Mouse (Mus musculus): ENCODE results near the gene Mrfap1. TPM values are rescaled to one million over a fixed set of nuclear protein-coding genes. Genes with fewer than 3 reads are reported as not detected.
"Not testable (repeated sequence)": the region's sequence is repeated elsewhere in the genome, so short reads cannot be mapped to it uniquely, and the experiment has no call there.

Gene Mrfap1
- polyA plus RNA-seq, 1 experiment = 92.4 TPM

DNA sequence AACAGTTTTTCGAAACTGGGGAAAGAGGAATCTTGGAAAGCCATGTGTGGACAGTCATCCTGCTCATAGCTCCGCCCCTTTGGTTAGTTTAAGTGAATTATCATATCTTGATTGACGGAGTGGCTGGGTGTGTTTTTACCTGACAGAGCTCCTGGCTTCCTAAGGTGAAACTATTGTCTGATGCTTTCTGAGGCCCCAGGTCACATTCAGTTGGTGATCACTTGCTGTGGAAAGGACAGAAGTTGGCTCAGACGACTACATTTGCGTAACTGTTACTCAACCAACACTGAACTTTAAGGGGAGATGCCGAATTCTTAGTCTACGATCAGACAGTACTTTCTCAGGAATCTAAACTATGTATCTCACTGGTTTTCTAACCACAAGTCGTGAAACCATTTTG lies 719 bp upstream of the Mrfap1 start:
- Histone ChIP-seq H3K27ac (ENCODE audit: control insufficient read depth, insufficient read depth, low read length) (no peak overlapping the region), H3K4me1 (replicated peaks; ENCODE audit: control insufficient read depth, insufficient read depth, low read length) (peaks cover 2% of the 10 kb centered on the region; the same call in 1 of the 2 replicates), H3K27me3 (ENCODE audit: control insufficient read depth, insufficient read depth, low read length) (no peaks in the 10 kb centered on the region), H3K4me3 (ENCODE audit: control insufficient read depth, insufficient read depth, low read length) (no peak overlapping the region), H3K36me3 (ENCODE audit: control insufficient read depth, insufficient read depth, low read length) (no peaks in the 10 kb centered on the region)
- no peak for DNase-seq
- TF ChIP-seq CTCF (IDR thresholded peaks at IDR 0.05; ENCODE audit: borderline replicate concordance, control insufficient read depth, extremely low read depth, insufficient read depth, low read length, poor library complexity) (no peak), POLR2A (IDR thresholded peaks at IDR 0.05; ENCODE audit: control insufficient read depth, extremely low read depth, insufficient read depth, low read length, poor library complexity) (no peak)
- 81% methylated on average over 8 of the region's 8 CpGs for WGBS

GRCm38 (mm10) chr5:36795647-36796295 lies 801 bp downstream of the Mrfap1 start:
- 1% methylated on average over 37 of the region's 37 CpGs for WGBS
- peak; percentile 62 for DNase-seq
- H3K36me3 ChIP-seq (ENCODE audit: control insufficient read depth, insufficient read depth, low read length); H3K27me3 ChIP-seq (ENCODE audit: control insufficient read depth, insufficient read depth, low read length); H3K4me1 ChIP-seq (replicated peaks; ENCODE audit: control insufficient read depth, insufficient read depth, low read length): not testable (repeated sequence)
- Histone ChIP-seq H3K27ac (ENCODE audit: control insufficient read depth, insufficient read depth, low read length) (peak overlapping the region; percentile 61), H3K4me3 (ENCODE audit: control insufficient read depth, insufficient read depth, low read length) (peak overlapping the region; percentile 57)
- TF ChIP-seq CTCF (IDR thresholded peaks at IDR 0.05; ENCODE audit: borderline replicate concordance, control insufficient read depth, extremely low read depth, insufficient read depth, low read length, poor library complexity) = peak; percentile 27; the same call in 1 of the 2 replicates

DNA sequence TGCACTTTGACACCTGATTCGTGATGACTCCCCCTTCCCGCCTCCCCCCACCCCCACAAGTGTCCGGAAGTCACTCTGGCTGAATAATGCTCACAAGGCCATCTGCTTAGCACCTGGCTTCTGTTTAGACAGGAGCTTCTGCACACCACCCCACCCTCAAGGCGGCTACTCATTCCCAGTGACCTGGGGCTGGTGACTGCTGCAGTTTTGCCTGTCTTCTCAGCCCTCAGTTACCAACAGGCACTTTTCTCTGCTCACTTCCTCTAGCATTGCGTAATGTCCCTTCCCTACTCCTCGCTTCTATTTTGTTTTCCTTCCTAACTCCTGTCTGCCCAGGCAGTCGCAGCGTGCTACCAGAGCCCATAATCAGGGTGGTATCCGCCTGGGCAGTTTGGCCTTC lies 4.7 kb downstream of the Mrfap1 start:
- TF ChIP-seq CTCF (IDR thresholded peaks at IDR 0.05; ENCODE audit: borderline replicate concordance, control insufficient read depth, extremely low read depth, insufficient read depth, low read length, poor library complexity) = no peak
- TF ChIP-seq POLR2A (IDR thresholded peaks at IDR 0.05; ENCODE audit: control insufficient read depth, extremely low read depth, insufficient read depth, low read length, poor library complexity) = no peak
- Histone ChIP-seq H3K36me3 (ENCODE audit: control insufficient read depth, insufficient read depth, low read length) (no peaks in the 10 kb centered on the region), H3K4me1 (replicated peaks; ENCODE audit: control insufficient read depth, insufficient read depth, low read length) (peaks cover 2% of the 10 kb centered on the region; the same call in 1 of the 2 replicates), H3K4me3 (ENCODE audit: control insufficient read depth, insufficient read depth, low read length) (no peak overlapping the region), H3K27ac (ENCODE audit: control insufficient read depth, insufficient read depth, low read length) (no peak overlapping the region), H3K27me3 (ENCODE audit: control insufficient read depth, insufficient read depth, low read length) (no peaks in the 10 kb centered on the region; the same call in 1 of the 2 replicates)
- DNase-seq = no peak
- WGBS = 77% methylated on average over 9 of the region's 9 CpGs

DNA sequence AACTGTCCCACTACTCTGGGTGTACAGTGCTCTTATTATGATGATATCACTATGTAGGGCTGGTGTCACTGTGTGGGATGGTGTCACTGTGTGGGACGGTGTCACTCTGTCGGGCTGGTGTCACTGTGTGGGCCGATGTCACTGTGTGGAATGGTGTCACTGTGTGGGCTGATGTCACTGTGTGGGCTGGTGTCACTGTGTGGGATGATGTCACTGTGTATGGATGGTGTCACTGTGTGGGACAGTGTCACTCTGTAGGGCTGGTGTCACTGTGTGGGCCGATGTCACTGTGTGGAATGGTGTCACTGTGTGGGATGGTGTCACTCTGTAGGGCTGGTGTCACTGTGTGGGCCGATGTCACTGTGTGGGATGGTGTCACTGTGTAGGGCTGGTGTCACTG lies 10.5 kb downstream of the Mrfap1 start:
- TF ChIP-seq CTCF (IDR thresholded peaks at IDR 0.05; ENCODE audit: borderline replicate concordance, control insufficient read depth, extremely low read depth, insufficient read depth, low read length, poor library complexity) (no peak), POLR2A (IDR thresholded peaks at IDR 0.05; ENCODE audit: control insufficient read depth, extremely low read depth, insufficient read depth, low read length, poor library complexity) (no peak)
- Histone ChIP-seq H3K27me3 (ENCODE audit: control insufficient read depth, insufficient read depth, low read length) (no peaks in the 10 kb centered on the region; the same call in 1 of the 2 replicates), H3K27ac (ENCODE audit: control insufficient read depth, insufficient read depth, low read length) (no peak overlapping the region), H3K36me3 (ENCODE audit: control insufficient read depth, insufficient read depth, low read length) (no peaks in the 10 kb centered on the region), H3K4me3 (ENCODE audit: control insufficient read depth, insufficient read depth, low read length) (no peak overlapping the region), H3K4me1 (replicated peaks; ENCODE audit: control insufficient read depth, insufficient read depth, low read length) (no peaks in the 10 kb centered on the region)
- DNase-seq = no peak
- 97% methylated on average over 5 of the region's 5 CpGs for WGBS

DNA sequence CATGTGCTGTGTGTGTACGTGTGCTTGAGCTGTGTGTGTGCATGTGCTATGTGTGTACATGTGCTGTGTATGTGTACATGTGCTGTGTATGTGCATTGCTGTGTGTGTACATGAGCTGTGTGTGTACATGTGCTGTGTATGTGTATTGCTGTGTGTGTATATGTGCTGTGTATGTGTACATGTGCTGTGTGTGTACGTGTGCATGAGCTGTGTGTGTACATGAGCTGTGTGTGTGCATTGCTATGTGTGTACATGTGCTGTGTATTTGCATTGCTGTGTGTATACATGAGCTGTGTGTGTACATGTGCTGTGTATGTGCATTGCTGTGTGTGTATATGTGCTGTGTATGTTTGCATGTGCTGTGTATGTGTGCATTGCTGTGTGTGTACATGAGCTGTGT lies 17.1 kb downstream of the Mrfap1 start:
- DNase-seq = no peak
- H3K27ac ChIP-seq (ENCODE audit: control insufficient read depth, insufficient read depth, low read length) = no peak overlapping the region
- no peaks in the 10 kb centered on the region for H3K27me3 ChIP-seq (ENCODE audit: control insufficient read depth, insufficient read depth, low read length)
- TF ChIP-seq CTCF (IDR thresholded peaks at IDR 0.05; ENCODE audit: borderline replicate concordance, control insufficient read depth, extremely low read depth, insufficient read depth, low read length, poor library complexity) (no peak), POLR2A (IDR thresholded peaks at IDR 0.05; ENCODE audit: control insufficient read depth, extremely low read depth, insufficient read depth, low read length, poor library complexity) (no peak)
- H3K4me1 ChIP-seq (replicated peaks; ENCODE audit: control insufficient read depth, insufficient read depth, low read length) = no peaks in the 10 kb centered on the region
- H3K4me3 ChIP-seq (ENCODE audit: control insufficient read depth, insufficient read depth, low read length) = no peak overlapping the region
- WGBS = 99% methylated on average over 2 of the region's 2 CpGs
- no peaks in the 10 kb centered on the region for H3K36me3 ChIP-seq (ENCODE audit: control insufficient read depth, insufficient read depth, low read length)

- no peak for DNase-seq
- no peaks in the 10 kb centered on the region for H3K27me3 ChIP-seq (ENCODE audit: control insufficient read depth, insufficient read depth, low read length)
- H3K36me3 ChIP-seq (ENCODE audit: control insufficient read depth, insufficient read depth, low read length) = no peaks in the 10 kb centered on the region
- H3K4me1 ChIP-seq (replicated peaks; ENCODE audit: control insufficient read depth, insufficient read depth, low read length) = no peaks in the 10 kb centered on the region
- TF ChIP-seq CTCF (IDR thresholded peaks at IDR 0.05; ENCODE audit: borderline replicate concordance, control insufficient read depth, extremely low read depth, insufficient read depth, low read length, poor library complexity) (no peak), POLR2A (IDR thresholded peaks at IDR 0.05; ENCODE audit: control insufficient read depth, extremely low read depth, insufficient read depth, low read length, poor library complexity) (no peak)
- no peak overlapping the region for H3K4me3 ChIP-seq (ENCODE audit: control insufficient read depth, insufficient read depth, low read length)
- no peak overlapping the region for H3K27ac ChIP-seq (ENCODE audit: control insufficient read depth, insufficient read depth, low read length)
- WGBS = 100% methylated on average over 1 of the region's 2 CpGs
Measured at GRCm38 (mm10) chr5:36778901-36779300, 17.7 kb downstream of the Mrfap1 start.

GRCm38 (mm10) chr5:36777186-36777585 lies 19.4 kb downstream of the Mrfap1 start:
- TF ChIP-seq POLR2A (IDR thresholded peaks at IDR 0.05; ENCODE audit: control insufficient read depth, extremely low read depth, insufficient read depth, low read length, poor library complexity) (no peak), CTCF (IDR thresholded peaks at IDR 0.05; ENCODE audit: borderline replicate concordance, control insufficient read depth, extremely low read depth, insufficient read depth, low read length, poor library complexity) (no peak)
- 29% methylated on average over 2 of the region's 2 CpGs for WGBS
- Histone ChIP-seq H3K27ac (ENCODE audit: control insufficient read depth, insufficient read depth, low read length) (no peak overlapping the region), H3K36me3 (ENCODE audit: control insufficient read depth, insufficient read depth, low read length) (no peaks in the 10 kb centered on the region), H3K4me3 (ENCODE audit: control insufficient read depth, insufficient read depth, low read length) (no peak overlapping the region), H3K4me1 (replicated peaks; ENCODE audit: control insufficient read depth, insufficient read depth, low read length) (no peaks in the 10 kb centered on the region), H3K27me3 (ENCODE audit: control insufficient read depth, insufficient read depth, low read length) (no peaks in the 10 kb centered on the region)
- no peak for DNase-seq

Measured in thymus, adult 2 months (tissue).